Mouse (Mus musculus) stomach, postnatal 0 days (tissue): ENCODE results near the gene Il1rap.

ENCODE experiments used
- CTCF ChIP-seq: IDR thresholded peaks from 2 replicates; pipeline ENCODE4 v1.5.1; 2016; ENCODE audit warnings: antibody characterized with exemption, low read depth, mild to moderate bottlenecking, moderate library complexity
- EP300 ChIP-seq: optimal IDR thresholded peaks from 2 replicates; pipeline ENCODE3; 2016; ENCODE audit warnings: antibody characterized with exemption

- TF ChIP-seq EP300, result no peak
- TF ChIP-seq CTCF, result no peak
Measured at GRCm38 (mm10) chr16:26623141-26623540, 41.6 kb downstream of the Il1rap start.
